Mouse (Mus musculus) adrenal gland, adult 18-20 months (tissue): Measurements from ENCODE around the gene Nrap. TPM values are rescaled to one million over a fixed set of nuclear protein-coding genes. Genes with fewer than 3 reads are reported as not detected.
A peak's percentile ranks its signal among the peaks of the same experiment; 100 is the strongest.
"Not testable (repeated sequence)": the region's sequence is repeated elsewhere in the genome, so short reads cannot be mapped to it uniquely, and the experiment has no call there.

Experiments used
- DNase-seq, 2 experiments: peaks; one replicate each; pipeline ENCODE4 v3.0.0; 2021 to 2022; ENCODE audit warnings: low spot score in 2 of 2
- total RNA-seq, 2 experiments: library from RNA; stranded (reverse); gene quantifications; 1 replicate in 1 of 2; 2 replicates in 1 of 2; pipeline ENCODE4 v1.2.3; 2021

Gene Nrap
- total RNA-seq, 2 experiments from 2014 or later: 0.96 TPM; not detected in 1

DNA sequence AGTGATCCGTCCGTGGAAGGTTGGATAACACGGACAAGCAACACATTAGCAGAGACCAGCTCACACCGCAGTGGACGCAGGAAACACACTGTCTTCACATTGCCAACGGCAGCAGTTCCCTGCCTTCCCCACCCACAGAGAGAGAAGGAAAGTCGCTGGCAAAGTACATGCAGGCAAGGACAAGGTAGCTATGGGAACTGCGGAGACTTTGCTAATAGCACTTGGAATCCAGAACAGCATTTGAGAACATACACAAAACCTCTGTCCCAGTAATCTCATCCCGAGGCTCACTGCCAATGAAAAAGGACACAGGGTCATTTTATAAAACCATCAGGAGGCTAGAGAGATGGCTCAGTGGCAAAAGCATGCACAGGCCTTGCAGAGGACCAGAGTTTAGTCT, 23.2 kb downstream of the Nrap start:
- no peak for DNase-seq

DNA sequence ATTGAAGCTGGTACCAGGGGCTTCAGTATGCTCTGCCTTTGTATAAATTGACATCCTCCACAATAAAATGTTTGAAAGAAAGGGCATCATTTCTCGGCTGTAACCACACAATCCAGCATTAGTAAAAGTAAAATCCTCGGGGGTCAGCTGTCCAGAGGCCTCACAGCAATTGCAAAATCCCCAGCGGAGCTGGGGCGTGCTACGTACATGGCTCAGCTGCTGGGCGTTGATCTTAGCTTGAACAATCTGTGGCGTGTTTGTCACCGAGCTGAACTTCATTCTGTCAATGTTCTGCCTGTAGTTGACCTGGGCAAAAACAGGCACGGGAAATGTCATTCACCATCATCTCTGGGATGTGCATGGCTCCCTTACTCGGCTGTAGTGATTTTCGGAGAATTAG, 23.7 kb downstream of the Nrap start:
- DNase-seq: no peak

DNA sequence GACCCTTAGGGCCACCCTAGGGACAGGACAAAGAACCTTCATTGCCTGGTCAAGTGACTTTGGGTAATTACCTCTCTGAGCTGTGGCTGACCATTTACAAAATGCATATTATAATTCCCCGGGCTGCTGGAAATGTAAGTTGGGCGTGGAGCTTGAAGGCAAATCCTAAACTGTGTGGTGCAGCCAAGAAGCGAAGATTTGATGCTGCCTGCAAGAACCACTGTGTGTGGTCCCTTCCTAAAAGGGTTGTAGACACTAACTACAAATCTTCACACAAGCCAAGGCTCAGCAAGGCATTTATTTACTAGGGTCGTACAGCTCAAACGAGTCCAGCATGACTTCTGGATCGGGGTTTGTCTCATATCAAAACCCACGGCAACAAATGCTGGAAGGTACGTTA, 25.3 kb downstream of the Nrap start:
- DNase-seq: no peak

DNA sequence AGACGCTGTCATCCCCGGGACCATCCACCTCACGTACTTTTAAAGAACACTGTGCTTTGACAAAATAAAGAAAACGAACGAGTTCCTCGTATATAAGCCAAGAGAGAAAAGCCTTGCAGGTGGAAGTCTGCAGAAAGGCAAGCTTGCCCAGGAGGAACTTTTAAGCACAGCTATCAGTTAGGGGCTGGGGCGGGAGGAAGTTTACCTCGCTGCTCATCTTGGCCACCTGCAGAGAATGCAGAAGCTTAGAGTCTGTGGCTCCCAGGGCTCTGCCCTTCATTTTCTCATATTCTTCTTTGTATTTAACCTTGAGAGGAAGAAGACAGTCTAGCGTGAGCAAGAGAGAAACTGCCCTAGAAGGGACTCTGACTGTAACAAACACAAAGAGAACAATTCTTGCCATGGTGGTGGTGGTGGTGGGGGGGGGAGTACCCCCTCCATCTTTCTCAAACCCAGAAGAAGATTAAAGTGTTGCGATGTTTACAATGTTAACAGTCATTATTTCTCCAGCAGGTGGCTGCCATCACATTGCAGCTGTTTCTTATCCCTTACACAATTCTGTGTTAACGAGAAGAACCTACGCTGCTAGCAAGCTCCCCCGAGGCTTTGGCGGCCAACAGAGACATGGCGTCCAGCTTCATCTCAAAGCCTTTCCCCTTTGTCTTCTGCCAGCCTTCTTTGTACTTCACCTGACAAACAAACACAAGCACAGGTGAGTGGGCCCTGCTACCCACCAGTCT, 25.9 kb downstream of the Nrap start:
- no peak for DNase-seq

DNA sequence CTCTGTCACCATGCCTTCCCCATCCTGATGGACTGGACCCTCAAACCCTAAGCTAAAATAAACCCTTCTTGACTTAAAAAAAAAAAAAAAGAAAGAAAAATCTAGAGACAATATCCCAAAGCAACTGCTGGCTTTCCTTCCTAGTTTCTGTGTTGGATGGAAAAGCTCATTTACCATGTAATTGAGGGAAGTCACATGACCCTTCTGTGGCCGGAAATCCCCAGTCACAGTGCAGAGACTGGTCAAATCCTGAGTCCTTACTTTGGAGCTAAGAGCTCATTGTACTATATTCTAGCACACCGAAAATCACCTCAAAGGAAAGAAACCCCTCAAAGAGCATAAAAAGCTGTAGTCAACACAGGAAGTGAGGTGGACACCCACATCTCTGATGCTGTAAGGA, 30.9 kb downstream of the Nrap start:
- DNase-seq: no peak

DNA sequence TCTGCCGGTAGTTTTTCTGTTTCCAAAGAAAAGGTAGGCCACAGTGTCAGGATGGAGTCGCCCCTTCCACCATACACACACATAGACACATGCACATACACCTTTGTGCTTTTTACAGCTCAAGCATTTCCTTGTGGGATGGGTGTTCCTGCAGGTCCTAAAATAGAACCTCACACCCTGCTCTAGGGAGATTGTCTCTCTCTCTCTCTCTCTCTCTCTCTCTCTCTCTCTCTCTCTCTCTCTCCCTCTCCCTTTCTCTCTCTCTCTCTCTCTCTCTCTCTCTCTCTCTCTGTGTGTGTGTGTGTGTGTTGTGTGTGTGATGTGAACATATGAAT, 32.5 kb downstream of the Nrap start:
- not testable (repeated sequence) for DNase-seq

DNA sequence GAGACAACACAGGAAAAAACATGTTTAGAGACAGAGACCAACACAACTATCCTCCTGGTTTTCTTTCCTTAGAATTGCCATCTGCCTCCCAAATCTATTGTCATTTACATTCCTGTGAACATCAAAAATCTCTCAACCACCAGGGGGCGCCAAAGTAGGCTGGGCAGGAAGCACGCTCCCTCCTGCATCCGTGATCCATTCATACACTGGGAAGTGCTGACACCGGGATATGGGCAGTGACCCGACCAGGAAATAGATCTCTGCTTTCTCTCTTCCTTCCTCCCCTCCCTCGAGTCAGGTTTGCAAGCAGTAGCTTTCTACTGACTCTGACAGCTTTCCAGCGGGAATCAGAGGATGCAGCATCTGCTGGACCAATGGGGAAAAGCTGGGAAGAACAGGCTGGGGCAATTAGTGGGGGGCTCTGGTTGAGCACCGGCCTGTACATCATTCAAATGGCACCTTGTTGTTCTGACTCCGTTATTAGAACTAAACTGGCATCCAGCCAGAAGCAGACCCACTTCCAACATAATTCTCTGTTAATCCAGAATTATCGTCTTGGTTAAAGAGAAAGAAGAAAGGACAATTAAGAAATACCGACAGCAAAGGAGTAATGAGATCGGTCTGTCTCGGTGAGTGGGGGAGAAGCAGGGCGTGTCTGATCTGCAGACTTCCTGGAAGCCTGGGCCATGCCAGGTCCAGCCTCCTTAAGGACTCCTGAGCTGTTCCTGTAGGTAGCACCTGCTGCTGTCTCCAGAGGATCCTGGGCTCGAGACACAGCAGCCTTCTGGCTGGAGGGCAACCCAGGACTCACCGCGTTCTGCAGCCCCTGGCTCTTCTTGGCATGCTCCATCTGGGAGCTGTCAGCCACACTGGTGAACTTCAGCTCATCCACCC, 33.1 kb downstream of the Nrap start:
- DNase-seq: peak; percentile 66 to 82

DNA sequence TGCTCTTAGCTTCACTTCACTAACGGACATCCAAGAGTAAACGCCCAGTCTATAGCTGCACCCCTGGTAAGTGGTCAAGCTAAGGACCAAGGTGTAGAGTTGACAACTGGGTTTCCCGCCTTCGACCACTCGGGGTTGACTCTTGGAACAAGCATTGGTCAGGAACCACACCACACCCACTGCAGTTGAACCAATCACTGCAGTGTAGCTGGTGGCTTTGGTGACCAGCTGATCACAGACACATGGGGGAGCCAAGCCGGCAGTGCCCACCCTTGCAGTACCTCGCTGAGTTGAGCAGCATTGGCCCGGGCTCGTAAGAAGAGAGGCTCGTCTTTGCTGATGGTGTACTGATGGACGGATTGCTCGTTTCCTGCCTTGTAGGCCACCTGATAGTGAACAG, 34.6 kb downstream of the Nrap start:
- no peak for DNase-seq

DNA sequence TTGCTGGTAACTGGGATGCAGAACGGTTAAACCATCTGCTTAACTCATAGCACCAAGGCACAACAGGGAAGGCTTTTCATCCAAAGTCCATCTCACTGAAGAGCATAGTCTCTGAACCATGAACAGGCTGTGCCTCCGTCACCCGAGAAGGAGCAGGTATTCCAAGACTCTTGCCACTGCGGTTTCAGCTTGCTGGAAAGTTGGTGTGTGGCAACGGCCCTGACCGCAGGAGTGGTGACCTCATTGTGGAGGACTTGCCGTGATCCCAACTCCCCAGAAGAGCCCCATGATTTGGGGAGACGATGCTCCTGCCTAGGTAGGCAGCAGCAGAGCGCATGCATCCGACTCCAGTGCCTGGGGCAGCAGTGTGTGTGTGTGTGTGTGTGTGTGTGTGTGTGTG, 36.1 kb downstream of the Nrap start:
- DNase-seq: no peak

DNA sequence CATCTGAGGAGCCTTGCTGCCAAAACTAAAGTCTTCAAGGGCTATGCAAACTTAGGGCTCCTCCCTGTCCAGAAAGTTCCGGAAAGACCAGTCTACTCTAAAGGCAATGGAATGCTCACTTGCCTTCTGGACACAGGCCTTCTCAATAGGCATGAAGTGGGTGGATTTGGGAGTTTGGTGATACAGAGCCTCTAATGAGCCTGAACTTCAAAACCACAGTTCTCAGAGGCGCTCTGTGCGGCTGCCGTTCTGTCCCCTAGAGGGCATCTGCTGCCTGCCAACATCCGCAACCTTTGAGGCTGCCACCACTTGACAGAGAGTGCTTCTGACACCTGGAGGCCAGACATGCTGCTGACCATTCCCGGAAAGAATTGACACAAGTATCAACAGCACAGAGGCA, 40.5 kb downstream of the Nrap start:
- DNase-seq: no peak

DNA sequence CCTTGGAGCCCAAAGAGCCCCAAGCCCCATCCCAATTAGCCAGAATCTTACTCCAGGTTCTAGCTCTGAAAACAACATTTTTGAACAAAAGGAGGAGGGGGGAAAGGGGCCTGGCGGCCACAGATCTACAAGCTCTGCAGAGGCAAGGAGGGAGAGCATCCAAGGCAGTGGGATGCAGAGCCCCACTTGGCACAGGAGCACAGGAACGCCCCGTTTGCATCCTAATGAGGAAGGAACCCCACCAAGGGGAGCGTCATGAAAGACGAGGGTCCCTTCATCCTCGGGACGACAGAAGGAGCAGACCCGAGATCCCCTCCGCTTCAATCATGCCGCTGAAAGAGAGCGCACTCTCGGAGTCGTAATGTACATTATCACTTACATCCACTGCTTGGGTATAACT, 43.1 kb downstream of the Nrap start:
- DNase-seq: no peak

DNA sequence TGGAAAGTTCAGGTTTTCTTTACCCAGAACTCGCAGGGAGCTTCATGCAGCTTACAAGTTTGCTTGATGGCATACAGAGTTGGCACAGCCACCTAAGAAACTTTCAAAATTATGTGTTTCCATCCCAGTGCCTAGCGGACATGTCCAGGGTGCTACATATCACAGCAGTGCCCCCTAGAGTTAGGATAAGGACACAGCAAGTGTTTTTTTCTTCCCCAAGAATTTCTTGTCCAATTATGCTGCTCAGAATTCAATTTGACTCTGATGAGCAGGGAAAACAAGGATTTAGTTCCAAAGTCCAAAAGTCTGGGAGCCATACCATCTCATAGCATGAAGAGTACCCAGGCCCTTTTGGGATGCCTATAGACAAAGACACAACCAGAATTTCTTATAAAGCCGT, 43.8 kb downstream of the Nrap start:
- no peak for DNase-seq

DNA sequence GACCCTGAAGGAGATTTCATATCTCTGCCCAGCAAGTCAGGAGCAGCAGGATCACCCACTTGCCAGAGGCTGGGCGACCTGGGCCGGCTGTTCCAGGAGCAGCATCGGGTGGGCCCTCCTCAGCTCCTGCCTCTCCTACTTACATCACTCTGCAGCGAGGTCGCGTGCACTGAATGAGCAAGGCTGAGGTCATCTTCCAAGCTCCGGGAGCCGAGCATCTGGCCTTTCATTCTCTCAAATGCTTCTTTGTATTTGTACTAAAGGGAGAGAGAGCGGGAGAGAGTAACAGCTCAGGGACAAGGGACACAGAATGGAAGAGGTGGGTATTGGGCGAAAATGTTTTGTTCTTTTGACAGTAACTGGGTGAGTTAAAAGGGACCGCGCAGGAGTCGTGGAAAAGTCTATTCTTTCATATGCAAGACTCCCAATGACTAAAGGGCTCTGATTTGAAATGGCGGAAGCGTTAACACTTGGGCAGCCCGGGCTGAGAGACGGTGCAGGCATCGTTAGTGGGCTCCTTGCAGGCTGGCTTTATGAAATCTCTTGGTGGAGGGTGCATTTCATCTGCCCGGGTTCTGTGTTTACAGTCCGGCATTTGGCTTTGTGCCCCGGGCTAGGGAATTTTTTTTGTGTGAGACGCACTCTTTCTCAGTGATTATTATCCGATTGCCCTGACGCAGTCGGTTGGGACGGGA, 45.8 kb downstream of the Nrap start:
- peak in 1 of 2 experiments; percentile 32 for DNase-seq

DNA sequence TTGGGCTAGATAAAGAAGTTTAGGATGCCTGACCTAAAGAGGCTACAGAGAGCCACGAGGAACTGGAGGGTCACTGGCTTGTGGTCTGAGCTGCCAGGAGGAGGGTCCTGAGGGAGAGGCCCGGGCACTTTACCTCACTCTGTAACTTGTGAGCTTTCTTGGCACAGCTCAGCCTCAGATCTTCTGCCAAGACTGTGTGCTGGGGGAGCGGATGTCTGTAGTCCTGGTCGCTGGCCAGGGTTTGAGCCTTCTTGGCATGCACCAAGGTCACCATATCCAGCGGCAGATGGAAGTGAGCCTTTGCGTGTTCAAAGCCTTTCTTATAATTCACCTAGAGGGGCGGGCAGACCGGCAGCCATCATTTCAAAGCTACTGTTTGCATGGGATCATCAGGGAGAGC, 47.8 kb downstream of the Nrap start:
- peak; percentile 60 to 61 for DNase-seq

DNA sequence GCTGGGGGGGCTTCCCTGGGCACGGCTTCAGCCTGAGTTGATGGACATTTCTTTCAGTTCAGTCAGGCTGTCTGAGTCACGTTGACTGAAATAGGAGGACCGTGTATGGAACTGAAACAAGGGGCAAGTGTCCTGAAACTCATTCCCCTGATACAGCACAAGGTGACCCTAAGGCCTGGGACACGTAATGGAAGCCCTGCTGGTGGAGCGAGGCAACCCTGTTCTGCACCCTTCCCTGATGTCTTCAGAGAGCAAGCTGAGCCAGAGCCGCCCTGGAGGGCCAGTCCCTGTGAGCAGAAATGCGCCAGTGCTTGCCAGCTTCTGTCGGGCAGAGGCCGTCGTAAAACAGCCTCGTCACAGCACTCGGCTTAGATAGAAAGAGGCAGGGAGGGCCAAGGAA, 53.0 kb downstream of the Nrap start:
- no peak for DNase-seq

DNA sequence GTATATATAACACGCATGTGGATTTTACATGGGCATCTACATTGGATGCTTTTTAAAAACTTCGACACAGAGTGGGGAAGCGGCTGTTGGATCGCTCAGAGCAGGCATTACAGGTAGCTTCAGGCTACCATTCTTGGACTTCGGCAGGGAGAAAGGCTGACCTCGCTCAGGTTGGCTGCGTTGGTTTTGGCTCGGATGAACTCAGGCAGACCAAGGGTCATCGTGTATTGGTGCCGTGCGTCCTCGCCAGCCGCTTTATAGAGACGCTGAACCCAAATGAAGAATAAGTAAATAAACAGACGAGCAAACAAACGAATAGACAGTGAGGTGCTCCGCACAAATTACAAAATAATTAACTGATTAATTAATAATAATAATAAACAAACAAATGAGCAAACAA, 53.5 kb downstream of the Nrap start:
- DNase-seq: no peak

DNA sequence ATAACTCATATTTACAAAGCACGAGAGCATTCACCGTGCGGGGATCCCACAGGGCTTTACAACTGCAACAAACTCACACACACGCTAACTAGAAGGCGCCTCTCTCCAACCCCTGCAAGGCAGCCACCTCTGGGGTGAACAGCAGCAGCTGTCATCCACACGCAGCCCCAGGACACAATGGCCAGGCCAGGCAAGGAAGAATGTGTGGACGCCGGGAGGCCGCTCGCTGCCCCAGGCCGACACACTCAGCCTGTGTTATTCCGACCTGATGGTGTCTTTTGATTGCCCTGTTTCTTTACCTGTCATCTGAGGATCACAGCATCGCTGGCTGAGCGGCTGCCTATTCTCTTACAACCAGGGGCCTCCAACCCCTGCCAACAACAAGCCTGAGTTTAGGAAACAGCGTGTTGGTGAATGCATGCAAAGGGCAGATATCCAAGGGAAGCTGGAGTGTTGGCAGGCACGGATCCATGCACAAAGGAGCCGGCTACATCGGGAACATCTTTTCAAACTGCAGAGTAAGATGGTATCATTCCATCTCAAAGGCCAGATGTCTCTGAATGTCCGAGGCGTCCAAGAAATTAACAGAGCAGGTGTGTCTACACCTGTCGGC, 63.5 kb downstream of the Nrap start:
- DNase-seq: no peak

DNA sequence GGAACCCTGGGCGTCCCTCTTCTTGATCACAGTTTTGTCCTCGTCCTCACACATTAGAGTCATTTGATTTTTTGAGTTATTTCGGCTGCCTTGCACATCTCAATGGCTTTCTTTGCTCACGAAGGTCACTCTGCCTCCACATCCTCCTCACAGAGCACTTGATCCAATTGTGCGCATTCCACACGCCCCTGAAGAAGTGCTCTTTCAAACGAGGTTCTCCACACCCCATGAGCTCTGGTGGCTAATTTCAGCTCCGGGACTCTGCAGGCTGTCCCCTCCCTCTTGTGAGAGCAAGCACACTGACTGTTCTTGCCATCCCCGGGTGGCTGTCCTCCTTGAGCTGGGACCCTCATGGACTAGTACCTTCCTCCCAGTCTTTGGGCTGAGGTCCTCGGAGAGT, 64.2 kb downstream of the Nrap start:
- DNase-seq: no peak

DNA sequence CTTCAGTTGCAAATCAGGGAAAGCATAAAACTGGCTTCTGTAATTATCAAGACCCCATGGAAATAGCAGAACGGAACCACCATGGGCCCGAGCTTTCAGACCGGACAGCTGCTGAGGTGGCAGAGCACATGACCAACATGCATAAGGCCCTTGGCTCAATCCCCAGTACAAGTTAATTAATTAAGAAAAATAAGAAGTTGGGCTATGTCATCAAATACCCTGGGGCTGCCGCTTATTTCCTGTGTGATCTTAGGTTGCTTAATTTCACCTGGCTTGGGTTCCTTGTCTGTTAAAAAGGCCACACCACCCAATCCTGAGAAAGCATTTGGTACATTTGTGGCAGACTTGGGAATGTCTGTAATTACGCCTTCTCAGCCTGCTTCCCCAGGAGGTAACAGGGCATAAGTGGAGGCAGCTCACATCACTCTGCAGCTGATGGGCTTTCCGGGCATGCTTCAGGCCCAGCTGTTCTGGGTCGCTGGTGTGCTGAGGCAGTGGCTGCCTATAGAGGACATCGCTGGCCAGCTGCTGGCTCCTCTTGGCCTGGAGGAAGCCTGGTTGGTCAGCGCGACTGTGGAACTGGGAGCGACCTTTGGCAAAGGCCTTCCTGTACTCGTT, 68.4 kb downstream of the Nrap start:
- DNase-seq: no peak

DNA sequence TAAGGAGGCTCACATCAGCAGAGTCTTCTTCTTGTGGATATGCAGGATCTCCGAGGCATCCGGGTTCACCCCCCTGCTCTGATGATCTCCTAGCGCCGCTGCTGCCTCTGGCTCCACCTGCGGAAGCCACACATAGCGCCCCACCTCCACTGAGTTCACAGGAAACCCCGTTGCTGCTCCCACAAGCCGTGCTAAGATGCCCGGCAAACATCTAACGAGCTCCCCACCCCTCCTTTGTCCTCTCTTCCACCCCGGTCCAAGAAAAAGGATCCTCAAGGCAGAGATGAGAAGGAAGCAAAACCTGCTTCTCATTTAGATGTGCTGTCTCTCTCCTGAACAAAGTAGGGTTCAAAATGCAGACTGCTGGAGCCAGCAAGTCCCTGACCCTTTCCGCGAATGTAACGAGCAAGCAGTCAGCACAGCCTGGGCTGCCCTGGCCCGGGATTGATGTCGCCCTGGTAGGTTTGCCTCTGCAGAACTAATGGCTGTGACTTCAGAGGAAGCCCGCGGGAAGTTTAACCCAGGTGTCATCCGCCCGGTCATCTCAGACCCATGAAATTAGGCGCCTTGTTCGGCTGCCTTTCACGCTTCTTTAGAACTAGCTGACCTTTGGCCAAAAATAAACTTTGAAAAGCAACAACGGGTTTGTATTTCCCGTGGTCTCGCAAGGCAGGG, 69.5 kb downstream of the Nrap start:
- no peak for DNase-seq

DNA sequence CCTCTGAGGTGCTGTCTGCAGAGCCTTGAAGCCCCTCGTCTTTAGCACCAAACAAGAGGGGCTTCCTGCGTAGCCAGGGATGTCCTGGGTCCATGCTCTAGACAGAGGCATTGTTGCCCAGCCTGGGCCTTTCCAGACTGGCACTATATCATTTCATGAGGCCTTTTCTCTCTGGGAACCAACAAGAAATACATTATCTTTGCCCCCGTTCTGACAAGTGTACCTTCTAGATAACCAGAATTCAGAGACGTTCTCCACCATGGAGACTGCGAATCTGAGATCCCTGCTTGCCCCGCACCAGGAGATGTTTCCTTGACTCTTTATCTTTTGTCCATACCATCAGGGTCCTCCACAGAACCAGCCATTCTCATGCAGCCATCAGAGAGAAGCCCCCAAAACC, 70.2 kb downstream of the Nrap start:
- DNase-seq: no peak
